Mouse (Mus musculus) forelimb bud, embryonic 11.5 days (tissue): Measurements from ENCODE around the gene Gm20388.
"Not testable (repeated sequence)": the region's sequence is repeated elsewhere in the genome, so short reads cannot be mapped to it uniquely, and the experiment has no call there.

ENCODE experiments used
- DNase-seq: peaks from one replicate; pipeline ENCODE4 v3.0.0-alpha.2; 2012; ENCODE audit warnings: low read depth, low spot score

Gene Gm20388

DNA sequence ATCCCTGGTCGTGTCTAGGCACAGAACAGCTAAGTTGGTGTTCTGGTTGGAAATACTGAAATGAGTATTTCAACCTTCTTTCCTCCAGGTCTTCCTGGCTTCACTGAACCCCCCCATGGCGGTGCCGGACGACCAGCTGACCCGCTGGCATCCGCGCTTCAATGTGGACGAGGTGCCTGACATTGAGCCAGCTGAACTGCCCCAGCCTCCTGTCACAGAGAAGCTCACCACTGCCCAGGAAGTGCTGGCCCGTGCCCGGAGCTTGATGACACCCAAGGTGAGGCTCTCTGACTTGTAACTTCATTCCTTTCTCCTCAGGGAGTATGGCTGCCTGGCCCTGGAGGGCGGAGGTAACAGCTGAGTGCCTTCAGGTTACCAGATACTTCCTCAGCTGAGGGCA is 2660.5 kb downstream of the Gm20388 start:
- DNase-seq, result no peak

DNA sequence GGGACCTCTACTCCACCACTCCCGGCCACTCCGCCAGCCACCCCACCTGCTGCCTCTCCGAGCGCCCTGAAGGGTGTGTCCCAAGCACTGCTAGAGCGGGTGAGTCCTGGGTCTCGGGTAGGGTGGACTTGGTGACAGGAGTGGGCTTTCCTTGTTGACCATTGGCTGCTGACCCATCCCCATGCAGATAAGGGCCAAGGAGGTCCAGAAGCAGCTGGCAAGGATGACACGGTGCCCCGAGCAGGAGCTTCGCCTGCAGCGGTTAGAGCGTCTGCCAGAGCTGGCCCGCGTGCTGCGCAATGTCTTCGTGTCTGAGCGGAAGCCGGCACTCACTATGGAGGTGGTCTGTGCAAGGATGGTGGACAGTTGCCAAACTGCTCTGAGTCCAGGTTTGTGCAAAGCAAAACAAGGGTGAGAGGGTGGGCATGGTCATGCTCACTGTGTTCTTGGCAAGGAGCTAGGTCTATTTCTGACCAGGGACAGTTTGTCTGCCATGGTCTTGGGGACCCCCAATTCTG is 2661.2 kb downstream of the Gm20388 start:
- DNase-seq, result no peak

DNA sequence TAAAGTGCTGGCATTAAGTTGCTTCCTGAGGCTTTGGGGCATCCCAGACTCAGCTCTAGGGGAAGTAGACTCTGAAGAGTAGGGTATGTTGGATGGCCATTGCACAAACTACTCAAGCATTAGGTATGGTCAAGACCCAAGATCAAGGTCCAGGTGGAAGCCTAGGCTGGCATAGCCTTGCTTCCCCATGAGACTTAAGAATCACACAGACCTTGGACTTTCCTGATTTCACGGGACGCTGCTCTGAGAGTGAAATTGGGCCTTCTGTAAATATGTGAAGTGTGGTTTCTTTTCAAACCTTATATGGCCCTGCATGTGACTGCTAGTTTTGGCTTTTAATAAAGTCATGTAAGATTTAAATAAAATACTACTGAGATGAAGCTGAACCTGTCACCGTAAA is 2662.1 kb downstream of the Gm20388 start:
- no peak for DNase-seq

DNA sequence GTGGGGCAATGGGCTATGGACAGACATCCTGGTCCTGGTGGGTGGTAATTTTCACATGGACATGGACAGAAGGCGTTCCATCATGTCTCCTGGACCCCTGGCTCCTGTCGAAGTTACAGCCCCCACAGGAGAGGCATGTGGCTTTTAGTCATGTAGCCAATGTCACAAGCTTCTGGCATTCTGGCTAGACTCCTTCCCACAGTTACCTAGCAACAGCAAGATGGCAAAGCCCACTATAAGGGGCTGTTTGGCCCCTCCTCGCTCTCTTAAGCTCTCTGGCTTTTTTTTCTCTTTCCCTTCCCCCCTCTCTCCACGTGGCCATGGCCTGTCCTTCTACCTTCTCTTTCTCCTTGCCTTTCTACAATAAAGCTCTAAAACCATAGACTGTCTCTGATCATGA is 2662.5 kb downstream of the Gm20388 start:
- not testable (repeated sequence) for DNase-seq

DNA sequence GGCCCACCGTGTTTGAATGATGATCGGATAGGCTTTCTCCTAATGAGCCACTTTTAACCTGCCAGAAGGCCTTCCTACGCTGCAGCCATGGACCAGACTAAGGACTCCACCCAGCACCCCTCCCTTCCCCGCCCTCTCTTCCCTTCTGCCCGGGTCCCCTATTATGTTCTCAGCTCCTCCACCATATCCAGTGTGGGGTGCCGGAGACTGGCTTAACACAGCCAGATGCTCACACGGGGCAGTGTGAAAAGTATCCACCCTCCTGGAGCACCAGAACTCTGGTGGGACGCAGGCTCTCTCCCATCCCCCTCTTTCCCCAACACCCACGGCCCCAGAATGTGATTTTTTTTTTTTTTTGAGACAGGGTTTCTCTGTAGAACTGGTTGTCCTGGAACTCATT is 2662.9 kb downstream of the Gm20388 start:
- DNase-seq, result no peak

DNA sequence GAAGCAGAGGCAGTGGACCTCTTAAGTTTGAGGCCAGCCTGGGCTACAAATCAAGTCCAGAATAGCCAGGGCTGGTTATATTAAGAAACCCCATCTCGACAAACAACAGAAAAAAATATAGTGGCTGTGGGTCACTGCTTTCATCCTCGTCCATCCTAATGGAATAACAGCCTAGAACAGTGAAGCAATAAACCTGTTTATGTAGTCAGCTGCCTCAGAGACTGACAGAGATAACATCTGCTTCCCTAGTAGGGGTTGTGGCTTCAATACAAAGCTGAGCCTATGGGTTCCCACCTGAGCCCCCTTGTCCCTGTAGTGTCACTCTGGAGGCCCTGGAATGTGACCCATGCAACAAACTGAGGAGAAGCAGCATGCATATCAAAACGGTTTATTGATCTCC is 2663.6 kb downstream of the Gm20388 start:
- no peak for DNase-seq

DNA sequence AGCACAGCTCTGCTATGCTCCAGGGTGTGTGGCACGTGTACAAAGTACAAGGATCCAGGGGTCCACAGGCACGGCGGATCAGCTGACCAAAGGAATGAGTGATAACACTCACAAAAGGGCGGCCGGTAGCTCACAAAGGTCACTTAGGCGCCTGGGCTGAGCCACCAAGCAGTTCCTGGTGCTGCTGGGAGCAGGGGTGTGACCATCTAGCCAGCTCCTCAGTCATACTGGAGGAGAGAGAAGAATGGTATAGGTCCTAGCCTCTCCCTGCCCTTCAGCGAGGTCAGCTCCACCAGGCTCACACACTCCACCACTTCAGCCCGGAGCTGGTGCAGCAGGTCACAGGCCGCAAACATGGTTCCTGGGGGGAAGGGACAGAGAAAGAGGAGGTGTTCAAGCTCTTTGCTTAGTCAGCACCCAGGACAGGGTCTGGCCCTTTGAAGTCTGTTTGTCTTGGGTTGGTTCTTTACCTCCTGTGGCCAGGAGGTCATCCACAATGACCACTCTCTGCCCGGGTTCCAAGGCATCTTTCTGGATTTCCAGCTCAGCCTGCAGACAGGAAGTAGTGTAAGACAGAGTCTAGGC is 2664.1 kb downstream of the Gm20388 start:
- DNase-seq, result no peak

DNA sequence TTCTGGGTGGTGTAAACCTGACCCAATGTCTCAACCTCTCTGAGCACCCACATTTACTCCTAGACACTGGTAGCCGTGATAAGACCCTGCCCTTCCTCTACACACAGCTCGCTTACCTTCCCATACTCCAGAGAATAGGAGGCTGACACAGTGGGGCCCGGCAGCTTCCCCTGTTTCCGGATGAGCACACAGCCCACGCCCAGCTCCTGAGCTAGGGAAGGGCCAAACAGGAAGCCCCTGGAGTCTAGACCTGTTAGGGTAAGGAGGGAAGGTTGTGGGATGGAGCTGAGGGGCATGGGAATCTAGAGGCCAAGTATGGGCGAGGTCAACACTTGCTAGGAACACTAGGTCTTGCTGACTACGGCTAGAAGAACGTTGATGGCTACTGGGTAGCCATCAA is 2664.6 kb downstream of the Gm20388 start:
- DNase-seq, result no peak

DNA sequence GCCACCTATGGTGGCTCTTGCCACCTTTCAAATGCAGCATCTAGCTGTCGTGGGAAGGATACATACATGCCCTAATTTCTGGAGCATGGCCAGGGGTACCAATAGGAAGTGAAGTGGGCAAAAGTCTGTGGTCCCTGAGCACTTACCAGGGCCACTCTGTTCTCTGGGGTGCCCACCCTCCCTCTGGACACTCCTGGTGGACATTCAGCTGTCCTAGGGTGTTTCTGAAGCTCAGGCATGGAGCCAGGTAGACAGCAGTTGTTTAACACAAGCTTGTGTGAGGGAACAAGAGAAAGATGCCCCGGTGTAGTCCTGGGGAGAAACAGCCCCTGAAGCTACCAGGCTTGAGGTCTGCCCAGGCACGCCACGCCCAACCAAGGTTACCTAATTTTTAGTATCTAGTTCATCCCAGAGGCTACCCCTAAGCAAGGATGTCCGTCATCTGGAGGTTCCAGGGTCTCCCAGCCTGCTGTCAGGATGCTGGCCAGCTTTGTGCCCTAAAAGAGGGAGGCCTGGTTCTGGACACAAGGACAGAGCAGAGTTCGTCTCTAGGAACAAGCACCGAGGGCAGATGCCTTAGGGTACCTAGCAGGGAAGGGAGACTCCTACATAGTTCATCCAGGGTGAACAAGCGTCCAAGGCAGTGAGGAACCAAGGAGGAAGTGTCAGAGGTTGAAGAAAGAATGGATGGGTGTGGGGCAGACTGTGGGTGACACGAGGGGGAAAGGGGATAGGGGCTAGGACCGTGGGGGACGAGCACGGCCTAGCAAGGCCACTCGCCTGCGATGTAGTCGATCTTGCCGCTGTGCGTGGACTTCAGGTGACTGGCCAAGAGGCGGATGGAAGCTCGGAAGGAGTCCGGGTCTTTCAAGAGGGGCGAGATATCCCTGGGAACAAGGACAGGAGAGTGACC is 2665.3 kb downstream of the Gm20388 start:
- no peak for DNase-seq

DNA sequence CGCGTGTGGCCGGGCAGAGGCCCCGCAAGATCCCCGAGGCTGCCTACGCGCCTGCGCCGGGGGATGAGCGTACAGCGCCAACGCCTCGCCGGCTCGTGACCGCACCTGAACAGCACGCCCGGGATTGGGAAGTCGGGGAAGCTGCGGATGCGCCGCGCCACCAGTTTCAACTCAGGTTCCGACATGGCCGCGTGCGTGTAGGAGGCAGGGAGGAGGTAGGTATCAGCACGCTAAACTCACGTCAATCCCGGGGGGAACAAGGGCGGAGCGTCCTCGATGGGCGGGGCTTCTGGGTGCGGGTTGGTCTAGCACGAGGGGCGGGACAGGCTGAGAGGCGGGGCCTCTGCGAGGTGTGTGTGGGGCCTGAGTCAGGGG is 2666.0 kb downstream of the Gm20388 start, which contains the start of gene Aprt:
TSS of gene Aprt (minus strand) at position 262 of the 375 bp plus-strand sequence.
- peak; percentile 91 for DNase-seq

DNA sequence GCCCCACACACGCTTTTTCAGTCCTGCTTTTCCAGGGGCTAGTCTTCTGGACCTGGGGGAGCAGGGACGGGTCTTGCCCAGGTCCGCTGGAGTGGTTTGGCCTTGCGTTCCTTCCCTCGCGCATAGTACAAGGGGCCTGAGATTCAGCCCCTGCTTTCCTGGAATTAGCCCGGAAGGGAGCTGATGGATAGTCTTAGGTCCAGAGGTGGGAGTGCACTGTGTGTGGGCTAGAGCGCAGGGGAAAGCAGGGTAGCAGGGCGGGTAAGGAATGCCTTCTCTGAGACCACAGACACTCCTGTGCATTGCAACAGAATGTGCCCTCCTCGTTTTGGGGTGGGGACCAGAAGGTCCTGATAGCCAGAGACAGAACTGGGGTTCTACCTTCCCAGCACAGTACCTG is 2666.5 kb downstream of the Gm20388 start:
- DNase-seq, result no peak

DNA sequence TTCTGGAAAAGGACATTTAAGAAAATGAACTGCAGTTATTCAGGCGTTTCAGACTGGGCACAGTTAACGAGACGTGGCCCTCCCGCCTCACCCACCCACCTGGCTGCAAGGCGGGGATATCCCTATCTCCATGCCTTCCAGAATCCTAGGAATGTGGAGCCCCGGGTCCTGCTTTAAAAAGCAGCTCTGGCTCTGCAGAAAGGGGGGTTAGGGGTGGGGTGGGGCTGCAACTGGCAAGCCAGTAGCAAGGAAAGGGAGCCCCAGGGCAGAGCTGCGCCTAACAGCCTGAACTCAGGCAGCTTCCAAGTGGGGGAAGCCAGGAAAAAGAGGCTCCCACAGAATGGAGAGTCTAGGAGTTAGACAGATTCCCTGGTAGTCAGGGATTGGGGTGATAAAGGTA is 2668.6 kb downstream of the Gm20388 start:
- DNase-seq, result peak; percentile 57

DNA sequence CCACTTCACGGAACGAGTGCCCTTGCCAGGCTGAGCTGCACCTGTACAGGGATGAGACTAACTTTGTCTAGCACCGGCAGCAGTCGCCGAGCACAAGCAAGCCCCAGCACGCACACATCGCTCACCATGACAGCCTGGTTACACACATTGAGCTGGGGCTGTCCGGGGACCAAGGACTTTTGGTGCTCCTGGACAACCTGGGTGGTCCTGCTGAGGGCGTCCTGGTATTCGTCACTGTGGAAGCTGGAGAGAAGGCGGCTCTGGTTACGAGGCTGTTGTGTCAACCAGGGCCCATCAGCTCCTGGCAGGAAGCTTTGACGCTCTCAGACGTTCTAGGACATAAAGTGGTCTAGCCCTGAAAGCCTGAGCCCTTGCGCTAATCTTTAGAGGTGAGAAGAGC is 2670.3 kb downstream of the Gm20388 start:
- peak; percentile 42 for DNase-seq

DNA sequence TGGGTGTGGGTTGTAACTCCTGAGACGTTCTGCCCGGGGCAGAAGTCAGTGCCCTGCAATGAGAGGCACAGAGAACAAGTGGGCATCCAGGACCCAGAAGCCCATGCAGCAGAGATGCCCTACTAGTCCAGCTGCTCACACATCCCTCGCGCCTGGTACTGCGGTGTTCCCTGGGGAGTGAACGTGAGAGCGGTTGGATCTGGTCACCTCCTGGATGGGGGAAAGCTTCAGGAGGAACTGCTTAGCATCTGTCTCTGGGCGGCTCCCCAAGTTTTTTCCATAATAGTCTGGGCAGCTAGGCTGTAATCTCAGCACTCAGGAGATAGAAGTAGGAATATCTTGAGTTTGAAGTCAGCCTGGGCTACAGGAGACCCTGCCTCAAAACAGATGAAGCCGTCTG is 2674.3 kb downstream of the Gm20388 start:
- DNase-seq, result no peak

DNA sequence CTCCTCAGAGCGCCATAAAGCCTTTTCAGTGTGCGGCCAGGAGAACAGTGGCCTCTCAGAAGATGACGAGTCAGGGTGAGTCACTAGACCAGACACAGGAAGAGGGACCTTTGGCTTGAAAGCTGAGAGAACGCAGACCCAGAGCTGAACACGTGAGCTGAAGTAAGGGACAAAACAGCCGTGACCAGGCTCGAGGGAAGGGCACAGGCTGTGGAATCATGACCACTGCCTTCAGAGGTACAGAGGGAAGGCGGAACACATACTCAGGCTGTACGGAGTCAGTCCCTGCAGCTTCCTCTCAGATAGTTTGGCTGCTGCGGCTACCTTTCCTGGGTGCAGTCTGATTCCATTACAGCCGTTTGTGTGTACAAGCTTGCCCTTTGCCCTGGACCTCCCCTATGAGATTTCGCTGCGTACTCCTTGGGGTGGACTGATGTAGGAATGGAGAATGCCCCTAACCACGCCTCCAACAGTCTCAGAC is 2674.8 kb downstream of the Gm20388 start:
- DNase-seq, result no peak

DNA sequence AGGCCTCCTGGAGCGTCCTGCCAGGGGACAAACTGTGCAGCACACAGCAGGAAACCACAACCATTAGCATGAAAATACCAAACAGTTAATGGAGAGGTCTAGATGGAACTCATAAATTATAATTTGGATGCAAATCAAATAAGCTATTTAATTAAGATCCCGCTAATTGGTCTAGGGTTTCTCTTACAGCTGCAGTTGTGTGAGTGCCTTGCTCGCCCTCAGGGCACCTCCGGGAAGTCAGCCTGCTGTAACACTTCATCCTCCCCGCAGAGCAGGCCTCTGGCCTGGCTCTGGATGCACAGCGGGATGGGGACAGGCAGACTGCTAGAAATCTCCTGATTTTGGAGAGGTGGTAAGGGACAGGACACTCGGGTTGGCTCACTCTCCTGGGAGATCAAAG is 2675.5 kb downstream of the Gm20388 start:
- no peak for DNase-seq

DNA sequence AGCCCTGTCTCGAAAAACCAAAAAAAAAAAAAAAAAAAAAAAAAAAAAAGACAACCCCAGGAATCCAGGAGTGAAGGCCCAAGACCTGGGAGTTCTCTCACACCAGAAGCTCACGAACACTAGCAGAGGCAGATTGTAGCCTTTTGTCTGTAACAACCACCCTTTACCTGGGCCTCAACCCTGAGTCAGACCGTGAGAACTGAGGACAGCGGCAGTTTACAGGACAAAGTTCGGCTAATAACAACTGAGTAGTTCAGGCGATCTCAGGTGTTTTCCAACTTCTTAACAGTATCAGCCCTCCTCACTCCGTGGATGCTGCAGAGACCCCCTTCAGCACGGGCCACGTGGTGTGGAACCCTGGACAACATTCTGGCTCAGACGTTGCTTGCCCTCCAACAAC is 2676.1 kb downstream of the Gm20388 start:
- DNase-seq, result no peak

DNA sequence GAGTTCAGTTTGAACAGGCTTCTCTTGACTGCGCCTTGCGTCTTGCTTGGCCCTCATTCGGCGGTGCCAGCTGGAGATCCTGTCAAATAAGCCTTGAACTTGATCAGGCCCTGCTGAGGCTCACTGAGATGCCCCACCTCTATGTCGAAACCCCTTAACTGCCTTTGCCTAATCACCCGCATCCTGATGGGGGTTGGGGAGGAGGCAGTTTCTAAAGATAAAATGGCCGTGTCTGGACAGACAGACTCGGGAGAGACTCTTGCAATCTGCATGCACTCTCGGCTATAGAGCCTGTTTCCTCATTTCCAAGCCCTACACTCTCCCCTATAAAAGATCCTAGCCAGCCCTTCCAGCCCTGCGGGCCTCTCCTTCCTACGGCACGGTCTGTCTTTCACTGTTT is 2682.6 kb downstream of the Gm20388 start:
- no peak for DNase-seq

DNA sequence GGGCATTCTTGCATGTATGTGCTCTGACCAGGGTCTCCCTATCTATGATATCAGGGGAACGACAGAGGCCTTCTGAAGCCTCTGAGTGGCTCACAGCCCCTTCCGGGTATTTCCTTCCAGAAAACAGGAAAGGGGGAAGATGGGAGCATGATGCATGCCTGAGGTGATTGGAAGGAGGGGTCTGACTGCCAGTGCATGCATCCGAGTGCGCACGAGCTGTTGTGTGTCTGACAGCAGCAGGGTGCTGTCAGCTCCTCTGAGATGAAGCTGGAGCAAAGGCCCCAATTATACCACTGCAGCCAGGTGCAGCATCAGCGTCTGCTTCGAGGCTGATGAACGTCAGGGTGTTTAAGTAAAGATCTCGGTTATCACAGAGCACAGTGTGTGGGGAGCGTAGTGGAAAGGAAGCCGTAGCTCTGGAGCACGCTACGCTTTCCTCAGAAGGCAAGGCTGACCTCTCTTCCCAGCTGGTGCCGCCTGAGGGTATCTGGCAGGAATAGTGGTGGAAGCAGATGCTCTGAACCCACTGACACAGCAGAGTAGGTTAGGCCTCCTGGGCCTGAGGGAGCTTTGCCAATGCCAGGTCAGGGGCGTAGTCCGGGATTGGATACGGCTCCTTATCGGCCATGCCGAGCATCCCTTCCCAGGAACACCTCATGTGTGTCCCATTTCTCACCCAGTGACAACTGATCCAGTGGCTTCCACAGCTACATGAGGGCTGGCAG is 2683.3 kb downstream of the Gm20388 start:
- no peak for DNase-seq

DNA sequence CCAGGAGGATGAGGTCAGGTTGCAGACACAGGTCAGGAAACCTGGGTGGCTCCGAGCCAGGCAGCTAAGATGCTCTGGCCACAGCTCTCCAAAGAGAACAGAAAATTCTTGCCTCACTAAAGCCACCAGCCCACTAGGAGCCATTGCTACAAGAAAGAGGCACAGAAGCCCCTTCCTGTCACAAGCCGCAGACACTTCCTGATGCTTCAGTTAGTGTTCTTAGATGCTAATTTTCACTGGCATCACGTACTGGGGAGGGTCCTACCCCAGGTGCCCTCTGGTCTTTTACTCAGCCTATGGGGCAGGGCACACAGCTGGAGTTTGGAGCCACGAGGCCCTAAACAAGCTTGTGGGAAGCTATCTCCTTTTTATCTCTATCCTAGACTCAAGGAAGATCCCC is 2685.4 kb downstream of the Gm20388 start:
- DNase-seq, result no peak

DNA sequence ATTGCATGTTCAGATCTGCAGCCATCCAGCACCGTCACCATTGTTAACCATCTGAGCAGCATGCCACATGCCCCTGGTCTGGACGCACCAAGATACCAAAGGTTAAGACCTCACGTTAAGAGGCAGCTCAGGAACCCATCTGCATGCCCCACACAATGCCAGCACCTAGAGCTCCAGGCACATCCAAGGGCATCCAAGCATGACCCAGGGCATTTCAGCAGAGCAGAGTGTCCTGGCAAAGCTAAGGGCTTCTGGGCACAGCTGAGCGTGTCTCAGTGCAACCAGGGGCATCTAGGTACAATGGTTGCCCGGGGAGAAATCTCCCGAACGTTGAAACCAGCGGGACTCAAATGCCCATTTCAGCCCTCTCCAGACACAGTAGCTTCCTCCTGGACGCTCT is 2690.0 kb downstream of the Gm20388 start:
- no peak for DNase-seq

DNA sequence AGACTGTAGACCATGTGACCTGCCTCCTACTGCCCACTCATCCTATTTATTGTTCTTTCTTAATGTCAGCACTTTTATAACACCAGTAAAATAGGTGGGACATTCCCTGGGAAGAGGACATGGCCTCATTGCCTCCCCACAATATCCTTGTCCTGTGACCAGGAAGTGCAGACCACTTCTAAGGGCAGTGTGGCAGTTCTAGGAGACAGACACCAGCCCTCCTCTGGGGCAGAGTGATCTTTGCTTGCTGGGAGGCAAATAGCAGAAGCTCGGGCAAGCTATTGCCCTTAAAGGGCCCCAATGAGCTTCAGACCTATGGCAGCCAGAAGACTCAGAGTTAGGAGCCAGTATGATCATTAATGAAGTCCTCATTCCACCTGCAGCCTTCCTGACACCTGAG is 2694.0 kb downstream of the Gm20388 start:
- DNase-seq, result no peak
